Mouse (Mus musculus): ENCODE measurements around the gene Ccdc33.
A peak's percentile ranks its signal among the peaks of the same experiment; 100 is the strongest.

Gene Ccdc33

DNA sequence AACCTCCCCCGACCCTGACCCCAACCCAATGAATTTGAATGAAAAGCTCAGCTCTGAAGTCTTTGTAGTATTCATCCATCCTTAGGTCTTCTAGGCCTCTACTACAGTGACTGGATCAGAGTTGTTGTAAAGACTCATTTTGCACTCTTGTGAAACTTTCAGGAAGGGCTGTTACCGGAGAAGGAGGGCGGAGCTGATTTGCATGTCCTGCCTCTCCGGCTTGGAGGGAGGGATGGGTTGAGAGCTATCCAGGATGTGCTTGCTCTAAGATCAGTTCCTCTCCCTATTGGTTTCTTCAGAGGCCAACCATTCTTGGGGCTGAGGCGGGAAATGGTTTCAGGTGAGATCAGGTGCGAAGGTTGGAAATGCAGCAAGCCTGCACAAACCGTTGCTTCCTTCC, 107.6 kb downstream of the Ccdc33 start:
- no peak for DNase-seq (ENCODE audit: low spot score)

DNA sequence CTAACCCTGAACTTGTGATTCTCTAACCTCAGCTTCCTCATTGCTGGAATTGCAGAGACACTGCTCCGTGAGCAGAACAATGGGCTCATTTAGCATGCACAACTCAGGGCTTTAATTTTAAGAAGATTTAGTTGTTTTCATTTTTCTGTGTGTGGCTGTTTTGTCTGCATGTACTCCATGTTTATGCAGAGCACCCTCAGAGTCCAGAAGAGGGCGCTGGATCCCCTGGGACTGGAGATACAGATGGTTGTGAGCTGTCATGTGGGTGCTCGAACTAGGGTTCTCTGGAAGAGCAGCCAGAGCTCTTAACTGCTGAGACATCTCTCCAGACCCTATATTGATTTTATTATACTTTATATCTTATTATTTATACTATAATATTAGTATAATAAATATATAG, 109.0 kb downstream of the Ccdc33 start:
- DNase-seq (ENCODE audit: low spot score): no peak

DNA sequence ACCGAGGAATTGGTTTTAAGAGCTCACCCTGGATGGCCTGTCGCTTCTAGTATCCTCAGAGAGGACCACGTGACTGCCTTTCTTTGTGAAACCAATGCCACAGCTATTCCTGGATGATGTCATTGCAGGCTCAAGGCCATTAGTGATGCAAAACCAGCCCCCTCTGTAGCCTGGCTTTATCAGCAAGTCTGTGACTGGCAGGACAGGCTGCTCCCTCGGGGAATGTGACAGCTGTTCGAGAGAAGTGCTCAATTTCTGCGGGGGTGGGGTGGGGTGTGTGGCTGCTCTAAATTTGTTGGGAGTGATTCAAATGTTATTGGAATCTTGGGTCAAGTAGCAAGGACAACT, 109.6 kb downstream of the Ccdc33 start:
- DNase-seq (ENCODE audit: low spot score): peak; percentile 42

DNA sequence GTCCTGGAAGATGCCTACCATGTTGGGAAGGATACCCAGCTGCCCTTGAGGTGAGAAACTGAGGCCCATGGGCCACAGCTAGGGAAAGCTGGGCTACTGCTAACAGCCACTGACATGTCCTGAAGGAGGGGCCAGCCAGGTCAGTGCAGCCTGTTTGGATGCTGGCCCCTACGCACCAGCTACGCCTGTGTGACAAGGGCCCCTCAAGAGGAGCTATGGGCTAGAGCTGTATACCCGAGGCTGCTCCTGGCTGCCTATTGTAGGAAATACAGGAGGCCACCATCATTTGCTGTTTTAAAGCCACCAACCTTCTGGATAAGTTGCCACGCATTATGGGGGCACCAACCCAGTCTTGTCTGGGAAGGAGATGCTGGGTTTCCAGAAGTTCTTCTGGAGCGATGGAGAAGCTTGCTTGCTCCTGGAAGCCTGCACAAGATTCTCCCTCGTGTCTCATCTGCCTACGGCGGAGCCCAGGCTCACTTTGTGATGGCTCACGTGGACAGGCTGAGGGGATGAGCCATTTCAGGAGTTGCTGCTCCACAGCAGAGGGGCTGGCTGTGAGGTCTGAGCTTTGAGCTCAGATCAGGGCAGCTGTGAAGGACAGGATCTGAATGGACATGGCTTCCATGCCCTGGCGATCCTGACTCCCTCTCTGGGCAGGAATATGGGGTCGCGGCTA, 110.1 kb downstream of the Ccdc33 start:
- no peak for DNase-seq (ENCODE audit: low spot score)

DNA sequence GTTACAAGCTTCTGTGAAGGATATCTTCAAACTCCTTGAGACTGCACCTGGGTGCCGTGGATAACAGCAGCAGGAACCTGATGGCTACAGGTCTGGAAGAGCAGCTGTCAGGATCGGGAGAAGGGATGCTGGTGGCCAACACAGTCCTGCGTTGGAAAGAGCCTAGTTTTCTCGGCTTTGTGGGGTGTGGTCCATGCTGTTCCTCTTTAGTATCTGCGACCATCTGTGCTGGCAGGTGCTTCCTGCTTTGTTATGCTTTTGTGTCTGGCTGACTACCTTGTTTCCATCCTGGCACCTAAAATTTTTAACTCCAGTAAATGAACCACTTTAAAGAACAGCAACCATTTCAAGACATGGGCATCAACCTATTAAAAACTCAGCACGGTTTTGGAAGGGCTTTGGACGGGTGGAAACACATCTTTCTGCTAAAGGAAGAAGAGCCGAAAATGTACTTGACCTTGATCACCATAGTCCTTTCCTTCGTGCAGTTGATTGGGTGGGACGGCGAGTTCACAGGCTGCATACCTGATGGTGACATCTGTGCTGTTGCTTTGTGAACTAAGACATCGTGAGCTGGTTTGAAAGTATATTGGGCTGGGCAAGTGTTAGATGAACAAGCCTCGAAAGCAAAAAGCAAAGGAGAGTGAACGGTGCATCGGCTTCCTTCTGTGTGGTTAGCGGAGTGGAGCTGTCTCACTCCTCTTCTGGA, 112.7 kb downstream of the Ccdc33 start, which contains the start of gene Cyp11a1:
Gene Cyp11a1 (plus strand): TSS at position 659 of the 709 bp plus-strand sequence.
- no peak for DNase-seq (ENCODE audit: low spot score)

DNA sequence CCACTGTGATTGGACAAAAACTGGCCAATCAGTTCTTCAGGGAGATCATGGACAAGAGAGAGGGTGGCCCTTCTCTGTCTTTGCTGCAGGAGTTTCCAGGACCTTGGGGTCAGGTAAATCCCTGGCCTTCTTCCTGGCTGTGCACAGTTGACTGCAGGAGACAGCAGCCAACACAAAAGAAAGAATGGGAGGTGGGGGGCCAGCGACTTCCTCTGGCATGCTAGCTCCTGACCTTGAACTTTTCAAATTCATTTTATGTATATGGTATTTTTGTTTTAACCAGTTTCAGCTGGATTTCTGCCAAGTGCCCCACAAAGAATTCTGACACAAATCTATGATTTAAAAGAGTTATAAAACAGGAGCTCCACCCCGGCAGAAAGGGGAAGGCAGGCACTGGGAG, 115.4 kb downstream of the Ccdc33 start:
- no peak for DNase-seq (ENCODE audit: low spot score)

DNA sequence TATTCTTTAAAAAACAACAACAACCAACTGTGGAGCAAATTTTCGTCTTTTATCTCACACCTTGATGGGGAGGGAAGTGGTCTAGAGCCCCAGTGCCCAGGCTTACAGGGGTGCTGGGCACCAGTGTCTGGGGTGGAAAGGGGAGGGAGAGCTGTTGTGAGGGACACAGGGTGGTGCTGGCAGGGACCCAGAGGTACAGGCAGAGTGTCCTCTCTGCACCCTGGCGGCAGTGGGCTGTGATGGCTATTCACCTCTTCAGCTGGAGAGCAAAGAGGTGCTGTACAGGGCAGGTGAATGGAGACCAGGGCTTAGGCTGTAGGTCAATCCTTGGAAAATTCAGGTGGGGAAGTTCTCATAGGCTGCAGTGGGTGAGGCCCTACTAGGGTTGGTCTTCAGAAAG, 118.9 kb downstream of the Ccdc33 start:
- no peak for DNase-seq (ENCODE audit: low spot score)

DNA sequence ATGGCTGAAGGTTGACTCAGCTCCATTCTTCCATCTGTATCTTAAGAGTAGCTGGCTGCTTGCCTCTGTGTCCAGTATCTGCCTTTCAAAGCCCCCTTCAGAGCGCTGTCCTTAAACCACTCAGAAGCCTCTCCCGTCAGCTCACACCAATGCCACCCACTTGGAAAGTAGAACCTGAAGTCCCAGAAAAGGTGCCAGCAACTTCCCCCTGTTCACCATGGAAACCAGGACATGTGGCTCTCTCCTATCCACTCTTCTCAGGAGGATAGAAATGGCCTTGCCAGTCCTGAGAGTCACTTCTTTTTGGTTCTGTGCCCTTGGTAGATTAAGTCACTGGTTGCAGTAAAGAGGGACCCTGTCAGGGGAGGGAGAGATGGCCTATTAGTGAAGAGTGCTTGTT, 119.9 kb downstream of the Ccdc33 start:
- DNase-seq (ENCODE audit: low spot score): no peak

DNA sequence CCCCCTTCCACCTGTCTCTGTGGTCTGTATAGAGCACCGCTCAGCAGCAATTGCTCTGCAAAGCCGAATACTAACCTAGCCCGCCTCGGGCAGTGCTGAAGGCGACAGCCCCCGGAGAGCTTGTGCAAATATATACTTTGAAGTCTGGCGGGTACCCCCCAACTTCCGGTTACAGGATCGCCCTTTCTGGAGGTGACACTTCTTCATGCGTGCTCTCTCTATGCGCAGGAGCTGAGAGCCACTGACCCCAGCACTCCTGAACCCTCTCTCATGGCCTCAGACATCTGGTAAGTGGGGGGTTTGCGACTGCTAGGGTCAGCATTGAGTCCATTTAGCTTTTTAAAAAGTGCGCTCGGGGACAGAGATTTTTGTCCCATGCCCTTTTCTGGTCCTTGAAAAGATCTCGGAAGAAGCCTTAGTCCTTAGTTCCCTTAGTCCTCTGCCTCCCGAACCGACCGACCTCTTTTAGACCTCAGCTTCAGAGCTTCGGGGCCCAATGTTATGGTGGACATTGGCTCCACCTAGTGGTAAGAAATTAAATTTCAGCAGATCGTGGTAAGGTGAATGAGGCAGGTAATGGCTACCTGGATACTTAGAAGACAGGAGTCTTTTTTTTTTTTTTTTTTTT, 120.5 kb downstream of the Ccdc33 start:
- no peak for DNase-seq (ENCODE audit: low spot score)

DNA sequence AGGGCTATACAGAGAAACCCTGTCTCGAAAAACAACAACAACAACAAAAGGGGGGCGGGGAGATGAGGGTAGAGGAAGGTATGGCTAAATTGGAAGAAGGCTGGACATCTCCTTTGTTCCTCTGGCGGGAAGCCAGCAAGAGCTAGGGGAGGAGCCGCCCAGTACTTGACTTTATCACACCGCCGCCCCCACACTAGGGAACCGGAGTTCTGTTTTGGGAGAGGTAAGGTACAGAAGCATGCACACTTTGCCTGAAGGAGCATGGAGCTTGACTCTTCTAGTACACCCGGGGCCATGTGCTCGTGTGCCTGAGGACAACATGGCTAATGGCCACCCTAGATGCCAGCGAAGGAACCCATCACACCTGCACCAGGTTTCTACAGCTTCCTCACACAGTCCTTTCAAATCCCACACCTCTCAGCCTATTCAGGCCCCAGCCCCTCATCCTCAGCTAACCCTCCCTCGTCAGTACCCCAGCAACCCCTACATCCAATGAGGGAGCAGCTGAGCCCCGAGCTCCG, 121.1 kb downstream of the Ccdc33 start:
- no peak for DNase-seq (ENCODE audit: low spot score)

DNA sequence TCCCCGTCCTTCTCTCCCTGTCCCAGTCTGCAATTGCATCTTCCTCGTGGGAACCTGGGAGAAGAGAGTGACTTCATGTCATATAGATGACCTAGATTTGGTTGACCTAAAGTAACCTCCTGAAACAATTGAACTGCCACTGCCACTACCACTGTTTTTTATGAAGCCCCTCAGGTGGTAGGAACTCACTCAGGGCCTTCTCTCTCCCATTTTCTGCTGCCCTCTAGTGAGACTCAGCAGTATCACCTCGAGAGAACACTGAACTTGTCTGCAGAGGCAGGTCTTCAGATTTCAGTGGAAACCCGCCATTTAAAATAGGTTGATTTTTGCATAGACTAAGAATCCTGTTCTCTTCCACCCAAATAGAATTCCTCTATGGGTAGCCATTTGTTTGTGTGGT, 123.3 kb downstream of the Ccdc33 start:
- DNase-seq (ENCODE audit: low spot score): no peak

DNA sequence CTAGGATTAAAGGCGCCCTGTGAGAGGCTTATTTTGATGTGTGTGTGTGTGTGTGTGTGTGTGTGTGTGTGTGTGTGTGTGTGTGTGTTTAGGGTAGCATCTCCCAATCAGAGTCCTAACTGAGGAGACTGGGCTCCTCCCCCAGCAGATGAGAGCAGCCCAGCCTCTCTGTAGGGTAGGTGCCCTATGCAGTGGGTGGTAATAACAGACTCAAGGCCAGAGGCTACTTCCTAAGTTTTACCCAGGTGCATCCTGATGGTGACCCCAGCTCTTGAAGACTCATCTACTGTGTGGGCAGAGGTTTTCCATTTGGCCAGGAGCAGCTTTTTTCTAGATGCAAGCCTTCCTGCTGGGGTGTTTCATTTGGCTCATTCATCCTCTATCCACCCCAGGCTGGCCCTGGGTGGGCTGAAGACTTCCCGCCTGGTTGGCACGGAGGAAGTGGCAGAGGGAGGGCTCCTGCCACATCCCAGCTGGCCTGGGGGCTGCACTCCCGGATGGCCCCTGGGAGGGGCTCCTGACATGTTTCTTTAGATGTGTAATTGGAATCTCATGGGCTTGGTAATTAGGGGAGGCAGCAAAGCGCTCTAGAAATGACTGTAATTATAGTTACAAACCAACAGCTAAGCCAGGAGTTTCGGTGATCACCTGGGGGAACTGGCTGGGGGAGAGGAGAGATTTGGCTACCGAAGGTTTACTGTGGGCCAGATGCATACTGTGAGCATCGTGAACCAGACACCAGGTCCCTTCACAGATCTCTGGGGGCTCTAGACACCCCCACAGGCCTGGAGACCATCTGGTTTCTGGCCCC, 125.6 kb downstream of the Ccdc33 start:
- DNase-seq (ENCODE audit: low spot score): no peak

DNA sequence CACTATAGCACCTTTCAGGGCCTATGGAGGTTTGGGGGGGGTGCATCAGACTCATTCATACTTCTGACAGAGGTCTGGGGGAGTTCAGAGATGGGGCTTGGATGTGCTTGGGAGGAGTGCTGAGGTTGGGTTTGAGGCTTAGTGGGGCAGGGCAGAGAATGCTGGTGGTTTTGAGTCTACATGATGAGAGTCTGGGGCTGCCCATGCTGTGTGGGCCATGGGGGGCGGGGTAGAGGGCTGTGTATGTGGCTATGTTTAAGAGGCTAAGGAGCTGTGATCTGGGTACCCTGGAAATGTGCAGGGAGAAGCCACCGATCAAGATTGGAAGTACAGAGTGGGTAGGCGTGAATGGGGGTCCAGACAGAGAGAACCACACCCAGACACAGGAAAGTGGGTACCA, 126.6 kb downstream of the Ccdc33 start:
- DNase-seq (ENCODE audit: low spot score): no peak

DNA sequence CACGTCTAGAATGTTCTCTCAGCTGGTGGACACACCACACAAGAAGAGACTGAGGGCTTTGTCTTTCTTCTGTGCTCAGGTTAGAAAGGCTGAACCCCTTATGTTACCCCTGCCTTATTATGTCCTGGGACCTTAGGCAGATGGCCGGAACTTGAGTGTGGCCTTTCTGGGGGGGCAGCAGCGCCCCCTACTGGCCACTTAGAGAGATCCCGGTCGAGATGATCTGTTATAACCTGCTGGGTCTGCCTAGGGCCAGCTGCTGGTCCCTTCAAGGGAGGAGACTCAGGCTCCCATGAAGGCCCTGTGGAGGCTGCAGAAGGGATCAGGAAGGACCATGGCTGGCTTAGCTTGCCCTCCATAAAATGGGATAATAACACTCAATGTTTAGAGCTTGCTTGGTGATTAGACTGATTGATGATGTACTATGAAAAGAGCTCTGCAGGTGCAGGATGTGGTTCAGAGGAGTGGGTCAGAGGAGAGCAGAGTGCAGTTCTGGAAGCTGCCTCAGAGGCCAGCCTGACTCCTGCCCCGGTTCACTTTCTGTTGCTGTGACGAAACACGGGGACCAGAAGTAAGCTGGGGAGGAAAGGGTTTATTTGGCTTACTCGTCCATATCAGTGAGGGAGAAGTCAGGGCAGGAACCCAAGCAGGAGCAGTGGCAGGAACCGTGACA, 128.0 kb downstream of the Ccdc33 start:
- DNase-seq (ENCODE audit: low spot score): peak; percentile 49

DNA sequence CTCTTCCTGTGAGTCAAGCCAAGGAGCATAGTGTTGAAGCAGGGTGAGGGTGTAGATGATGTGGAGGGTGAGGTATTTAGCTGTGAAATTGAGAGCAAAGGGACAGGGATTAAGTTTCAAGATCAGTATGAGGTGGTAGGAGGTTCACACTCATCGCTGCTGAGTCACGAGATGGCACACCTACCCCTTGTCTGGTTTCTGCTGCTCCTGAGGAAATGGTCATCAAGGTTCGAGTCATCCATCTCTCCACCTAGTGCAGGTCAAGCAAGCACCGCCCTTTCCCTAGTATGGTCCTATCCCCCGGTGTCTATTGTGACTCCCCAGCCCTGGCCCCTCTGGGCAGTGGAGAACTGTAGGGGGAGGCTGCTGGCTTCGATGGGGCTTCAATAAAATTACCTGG, 129.3 kb downstream of the Ccdc33 start:
- no peak for DNase-seq (ENCODE audit: low spot score)

DNA sequence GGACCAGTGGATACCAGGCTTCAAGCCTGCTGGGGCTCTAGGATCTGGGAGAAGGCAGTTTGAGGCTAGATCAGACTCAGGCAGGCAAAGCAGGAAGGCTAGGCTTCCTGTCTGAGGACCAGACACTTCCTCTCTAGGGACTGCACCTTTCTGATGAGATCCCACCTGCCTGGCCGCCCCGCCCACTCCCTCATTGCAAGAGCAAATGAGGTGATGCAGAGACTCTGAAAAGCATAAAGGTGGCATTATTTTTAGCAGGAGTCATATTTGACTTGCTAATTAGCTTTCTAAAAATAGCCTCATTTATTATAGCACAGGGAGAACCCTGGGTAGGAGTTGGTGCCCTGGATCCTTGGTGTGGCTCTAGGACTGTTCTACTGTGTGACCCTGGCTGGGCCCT, 130.5 kb downstream of the Ccdc33 start:
- DNase-seq (ENCODE audit: low spot score): no peak

DNA sequence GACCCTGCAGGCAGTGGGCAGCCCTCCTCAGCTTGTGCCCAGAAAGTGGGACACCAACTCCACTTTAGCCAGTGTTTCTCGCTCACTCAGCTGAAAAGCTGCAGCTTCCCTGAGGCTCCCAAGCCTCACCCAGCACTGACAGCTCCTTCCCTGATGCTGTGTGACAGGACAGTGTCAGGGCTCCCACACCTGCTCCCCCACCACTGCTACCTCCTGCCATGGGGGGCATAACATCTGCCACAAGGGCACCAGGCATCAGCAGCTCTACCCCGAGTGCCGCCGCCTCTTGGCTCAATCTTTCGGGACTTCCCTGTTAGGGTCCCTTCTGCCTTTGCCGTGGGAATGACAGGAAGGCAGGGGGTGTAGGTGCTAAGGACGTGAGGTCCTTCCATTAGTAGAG, 132.3 kb downstream of the Ccdc33 start:
- no peak for DNase-seq (ENCODE audit: low spot score)

DNA sequence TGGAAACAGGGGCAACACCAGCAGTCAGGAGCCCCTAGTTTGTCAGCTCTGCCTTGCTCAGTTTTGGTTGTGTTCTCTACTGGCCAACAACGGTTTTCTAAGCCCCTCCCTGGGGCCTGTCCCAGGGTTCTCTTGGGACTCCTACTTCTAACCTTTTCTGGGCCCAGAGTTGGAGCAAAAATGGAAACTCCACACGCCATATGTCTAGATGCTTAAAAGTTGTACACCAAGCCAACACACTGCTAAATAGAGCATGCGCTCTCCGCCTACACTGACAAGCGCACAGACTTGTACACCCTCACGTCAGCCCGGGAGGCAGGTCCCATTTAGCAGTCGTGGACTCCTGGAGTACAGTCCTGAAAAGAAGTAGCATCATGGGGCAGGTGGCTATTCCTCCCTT, 133.3 kb downstream of the Ccdc33 start:
- no peak for DNase-seq (ENCODE audit: low spot score)

DNA sequence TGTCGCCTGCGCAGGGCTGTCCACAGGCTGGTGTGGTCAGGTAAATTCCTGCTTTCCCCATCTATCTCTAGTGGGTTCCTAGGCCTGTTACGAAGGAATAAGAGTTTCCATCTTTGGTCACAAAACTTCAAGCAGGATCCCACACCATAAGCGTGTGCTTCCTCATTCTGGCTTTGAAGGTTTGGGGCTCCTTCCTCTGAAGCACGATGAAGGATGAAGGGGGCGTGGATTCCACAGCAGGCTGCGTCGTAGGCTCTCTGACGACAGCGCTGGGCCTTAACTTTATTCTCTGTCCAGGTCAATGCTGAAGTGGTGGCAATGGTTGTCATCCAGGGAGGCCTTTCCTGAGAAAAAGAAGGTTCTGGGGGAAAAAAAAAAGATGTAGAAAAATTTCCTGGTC, 138.1 kb downstream of the Ccdc33 start:
- DNase-seq (ENCODE audit: low spot score): no peak

DNA sequence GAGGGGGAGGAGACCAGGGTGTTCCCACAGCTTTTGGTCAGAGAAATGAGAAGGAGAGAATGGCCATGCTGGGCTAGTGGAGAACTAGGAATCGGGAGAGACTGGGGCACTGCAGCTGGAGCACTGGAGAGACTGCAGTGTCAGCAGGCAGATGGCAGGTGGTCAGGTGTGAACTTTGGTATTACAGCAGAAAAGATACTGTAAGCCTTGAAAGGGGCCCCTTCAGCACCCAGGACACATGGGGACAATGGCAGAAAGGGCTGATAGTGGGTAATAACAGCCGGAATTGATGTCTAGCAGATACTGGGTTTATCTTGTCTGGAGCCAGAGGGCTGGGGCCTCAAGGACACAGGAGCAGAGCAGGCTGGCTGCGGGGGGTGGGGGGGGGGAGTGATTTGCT, 139.8 kb downstream of the Ccdc33 start:
- no peak for DNase-seq (ENCODE audit: low spot score)

Measured in ovary, postnatal 36 days (tissue).